Mouse (Mus musculus) B cell, adult 62 days (primary cell): ENCODE measurements around the gene Gm4301. TPM values are rescaled to one million over a fixed set of nuclear protein-coding genes. Genes with fewer than 3 reads are reported as not detected.

ENCODE experiments used
- total RNA-seq: library from RNA; stranded (reverse); gene quantifications from 4 replicates; pipeline ENCODE4 v1.2.4, GENCODE M21; 2023

Gm4301 gene
- total RNA-seq, result not detected in 4 replicates

GRCm38 (mm10) chr10:100335376-100335775 is at the start of gene Gm4301:
Gene Gm4301, plus strand, starts transcription at chr10:100335676.

GRCm38 (mm10) chr10:100340536-100340935 is 5.1 kb downstream of the Gm4301 start, which contains the start of gene Gm4302:
Gene Gm4302, plus strand, starts transcription at chr10:100340836.

GRCm38 (mm10) chr10:100345672-100346071 is 10.2 kb downstream of the Gm4301 start, which contains the start of gene Gm4303:
Gene Gm4303, plus strand, starts transcription at chr10:100345972.

GRCm38 (mm10) chr10:100350793-100351192 is 15.3 kb downstream of the Gm4301 start, which contains the start of gene Gm4305:
Gene Gm4305, plus strand, starts transcription at chr10:100351093.

GRCm38 (mm10) chr10:100361038-100361437 is 25.6 kb downstream of the Gm4301 start, which contains the start of gene Gm4307:
Gene Gm4307, plus strand, starts transcription at chr10:100361338.

DNA sequence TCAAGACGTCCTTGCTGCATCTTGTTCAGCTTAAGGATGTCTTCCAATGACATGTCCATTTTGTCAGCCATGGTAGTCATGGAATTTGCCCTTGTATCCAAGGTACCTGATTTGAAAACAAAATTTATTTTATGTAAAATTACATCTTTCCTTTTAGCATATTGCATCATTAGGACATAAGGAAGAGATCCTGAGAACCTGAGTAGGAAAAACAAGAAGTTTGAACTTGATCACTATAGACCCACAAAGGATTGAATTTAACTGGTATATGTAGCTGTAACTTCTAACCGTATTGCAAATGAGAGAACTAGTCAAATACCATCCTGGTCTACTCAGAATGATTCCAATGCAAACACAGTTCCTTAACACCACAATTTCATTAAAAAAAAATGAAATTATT is 47.0 kb downstream of the Gm4301 start, which contains the start of gene Gm4312:
Gene Gm4312, minus strand, starts transcription at position 101 of the 400 bp plus-strand sequence.

Other genes starting within 250 kb of the Gm4301 start
- gene Gm4302, start 5.2 kb downstream of the Gm4301 start, total RNA-seq, result not detected in 4 replicates
- gene Gm4303, start 10.3 kb downstream of the Gm4301 start, total RNA-seq, result not detected in 4 replicates
- not detected in 4 replicates for gene Gm4305, start 15.4 kb downstream of the Gm4301 start, total RNA-seq
- not detected in 4 replicates for gene Gm4307, start 25.7 kb downstream of the Gm4301 start, total RNA-seq
- gene Gm4312, start 46.9 kb downstream of the Gm4301 start, total RNA-seq, result not detected in 4 replicates
- gene Tmtc3, start 151.7 kb downstream of the Gm4301 start, total RNA-seq, result 1.8 to 2.8 TPM (median 2.1 TPM) in 4 replicates
- gene Cep290, start 151.9 kb downstream of the Gm4301 start, total RNA-seq, result 2.6 to 5.5 TPM (median 4.0 TPM) in 4 replicates